Mouse (Mus musculus) liver, adult 10 weeks (tissue): ENCODE measurements around the gene Larp4b. TPM values are rescaled to one million over a fixed set of nuclear protein-coding genes. Genes with fewer than 3 reads are reported as not detected.

ENCODE experiments used
- polyA plus RNA-seq: library from polyadenylated mRNA; stranded (reverse); fragments of 350-450 nt; fragmentation: Illumina TruSeq; extraction: RNeasy Lipid Tissue Mini Kit (QIAGEN cat#74804); gene quantifications from one replicate; pipeline ENCODE4 v1.2.3, GENCODE M21; 2014; ENCODE audit warnings: low read depth, low replicate concordance

Gene Larp4b
- 43.2 TPM for polyA plus RNA-seq

GRCm38 (mm10) chr13:9093316-9094155 is at the start of gene Larp4b:
Gene Larp4b (plus strand): TSS chr13:9093881.

Other genes starting within 250 kb of the Larp4b start
- 11.9 TPM for gene Wdr37, start 222.0 kb upstream of the Larp4b start, polyA plus RNA-seq
- gene Idi1, start 208.4 kb upstream of the Larp4b start, polyA plus RNA-seq, result 866 TPM
- gene Gm9745, start 145.7 kb upstream of the Larp4b start, polyA plus RNA-seq, result not detected
- gene Idi2, start 141.0 kb upstream of the Larp4b start, polyA plus RNA-seq, result not detected
- gene Gtpbp4, start 97.8 kb upstream of the Larp4b start, polyA plus RNA-seq, result 40.8 TPM
- gene Dip2c, start 182.6 kb downstream of the Larp4b start, polyA plus RNA-seq, result 5.9 TPM